Mouse (Mus musculus): ENCODE results near the gene Ube2j2. TPM values are rescaled to one million over a fixed set of nuclear protein-coding genes. Genes with fewer than 3 reads are reported as not detected.

Gene Ube2j2
- polyA plus RNA-seq, 1 experiment from 2014 or later = 158 TPM

- H3K4me3 ChIP-seq = no peak overlapping the region
- WGBS = 92% methylated on average over 11 of the region's 11 CpGs
- no peak for ATAC-seq (ENCODE audit: insufficient number of reproducible peaks, insufficient read depth, low FRiP score, low TSS enrichment)
Measured at GRCm38 (mm10) chr4:155964396-155964795, 20.8 kb downstream of the Ube2j2 start.

GRCm38 (mm10) chr4:155969043-155969653 is 25.5 kb downstream of the Ube2j2 start:
- Histone ChIP-seq H3K9me3 (no peaks in the 10 kb centered on the region), H3K9ac (no peak overlapping the region), H3K27me3 (no peaks in the 10 kb centered on the region), H3K36me3 (peaks cover 20% of the 10 kb centered on the region), H3K4me2 (replicated peaks) (no peak overlapping the region), H3K4me3 (no peak overlapping the region), H3K4me1 (no peaks in the 10 kb centered on the region), H3K27ac (no peak overlapping the region)
- 86% methylated on average over 13 of the region's 13 CpGs for WGBS
- no peak for ATAC-seq (ENCODE audit: insufficient number of reproducible peaks, insufficient read depth, low FRiP score, low TSS enrichment)

More at GRCm38 (mm10) chr4:155964396-155964795, 20.8 kb downstream of the Ube2j2 start:
- Histone ChIP-seq H3K9me3 (no peaks in the 10 kb centered on the region), H3K27me3 (no peaks in the 10 kb centered on the region), H3K4me1 (peaks cover 20% of the 10 kb centered on the region), H3K4me2 (replicated peaks) (no peak overlapping the region), H3K36me3 (peaks cover 20% of the 10 kb centered on the region), H3K9ac (no peak overlapping the region), H3K27ac (no peak overlapping the region)

- Histone ChIP-seq H3K4me2 (replicated peaks) (no peak overlapping the region), H3K9ac (no peak overlapping the region), H3K27me3 (no peaks in the 10 kb centered on the region), H3K4me1 (no peaks in the 10 kb centered on the region), H3K4me3 (no peak overlapping the region), H3K9me3 (no peaks in the 10 kb centered on the region), H3K36me3 (peaks cover 12% of the 10 kb centered on the region), H3K27ac (no peak overlapping the region)
- WGBS = 51% methylated on average over 5 of the region's 5 CpGs
- no peak for ATAC-seq (ENCODE audit: insufficient number of reproducible peaks, insufficient read depth, low FRiP score, low TSS enrichment)
Measured at GRCm38 (mm10) chr4:155970286-155970685, 26.7 kb downstream of the Ube2j2 start.

- no peak for ATAC-seq (ENCODE audit: insufficient number of reproducible peaks, insufficient read depth, low FRiP score, low TSS enrichment)
- no peak overlapping the region for H3K4me2 ChIP-seq (replicated peaks)
- H3K9me3 ChIP-seq = no peaks in the 10 kb centered on the region
- no peak overlapping the region for H3K4me3 ChIP-seq
- no peak overlapping the region for H3K9ac ChIP-seq
- no peak overlapping the region for H3K27ac ChIP-seq
- H3K27me3 ChIP-seq = no peaks in the 10 kb centered on the region
- no peaks in the 10 kb centered on the region for H3K4me1 ChIP-seq
- 43% methylated on average over 6 of the region's 6 CpGs for WGBS
- no peaks in the 10 kb centered on the region for H3K36me3 ChIP-seq
Measured at GRCm38 (mm10) chr4:155972651-155973050, 29.0 kb downstream of the Ube2j2 start.

- Histone ChIP-seq H3K9ac (no peak overlapping the region), H3K27ac (no peak overlapping the region), H3K36me3 (no peaks in the 10 kb centered on the region), H3K27me3 (no peaks in the 10 kb centered on the region), H3K9me3 (no peaks in the 10 kb centered on the region), H3K4me3 (no peak overlapping the region), H3K4me1 (no peaks in the 10 kb centered on the region), H3K4me2 (replicated peaks) (no peak overlapping the region)
- 83% methylated on average over 2 of the region's 2 CpGs for WGBS
- no peak for ATAC-seq (ENCODE audit: insufficient number of reproducible peaks, insufficient read depth, low FRiP score, low TSS enrichment)
Measured at GRCm38 (mm10) chr4:155973239-155973638, 29.6 kb downstream of the Ube2j2 start.

GRCm38 (mm10) chr4:155981436-155982082 is 37.9 kb downstream of the Ube2j2 start:
- Histone ChIP-seq H3K4me1 (no peaks in the 10 kb centered on the region), H3K36me3 (no peaks in the 10 kb centered on the region), H3K9ac (no peak overlapping the region), H3K4me2 (replicated peaks) (no peak overlapping the region), H3K9me3 (no peaks in the 10 kb centered on the region), H3K4me3 (no peak overlapping the region), H3K27ac (no peak overlapping the region), H3K27me3 (no peaks in the 10 kb centered on the region)
- ATAC-seq (ENCODE audit: insufficient number of reproducible peaks, insufficient read depth, low FRiP score, low TSS enrichment) = no peak
- WGBS = 73% methylated on average over 12 of the region's 12 CpGs

GRCm38 (mm10) chr4:155983788-155984187 is 40.2 kb downstream of the Ube2j2 start:
- 29% methylated on average over 2 of the region's 2 CpGs for WGBS
- Histone ChIP-seq H3K36me3 (no peaks in the 10 kb centered on the region), H3K4me3 (no peak overlapping the region), H3K4me1 (no peaks in the 10 kb centered on the region), H3K9me3 (no peaks in the 10 kb centered on the region), H3K9ac (no peak overlapping the region), H3K27ac (no peak overlapping the region), H3K4me2 (replicated peaks) (no peak overlapping the region), H3K27me3 (no peaks in the 10 kb centered on the region)
- ATAC-seq (ENCODE audit: insufficient number of reproducible peaks, insufficient read depth, low FRiP score, low TSS enrichment) = no peak

- H3K27ac ChIP-seq = peak overlapping the region; percentile 94; the same call in 1 of the 2 replicates
- H3K27me3 ChIP-seq = no peaks in the 10 kb centered on the region
- ATAC-seq (ENCODE audit: insufficient number of reproducible peaks, insufficient read depth, low FRiP score, low TSS enrichment) = 0 out of 2 replicates have a peak, but pooled peaks have one; percentile 1
- no peaks in the 10 kb centered on the region for H3K9me3 ChIP-seq
- H3K9ac ChIP-seq = peak overlapping the region; percentile 77
- peaks cover 10% of the 10 kb centered on the region for H3K36me3 ChIP-seq
- peak overlapping the region; percentile 95 for H3K4me2 ChIP-seq (replicated peaks)
- H3K4me3 ChIP-seq = peak overlapping the region; percentile 79
- WGBS = 89% methylated on average over 22 of the region's 22 CpGs
- peaks cover 25% of the 10 kb centered on the region for H3K4me1 ChIP-seq
Measured at GRCm38 (mm10) chr4:155991211-155991907, 47.7 kb downstream of the Ube2j2 start.

GRCm38 (mm10) chr4:155991908-155992230 is 48.2 kb downstream of the Ube2j2 start:
- Histone ChIP-seq H3K36me3 (peaks cover 15% of the 10 kb centered on the region), H3K4me3 (peak overlapping the region; percentile 79), H3K4me1 (peaks cover 25% of the 10 kb centered on the region), H3K27me3 (no peaks in the 10 kb centered on the region), H3K9me3 (no peaks in the 10 kb centered on the region), H3K9ac (peak overlapping the region; percentile 77), H3K4me2 (replicated peaks) (peak overlapping the region; percentile 95), H3K27ac (peak overlapping the region; percentile 94)
- 29% methylated on average over 37 of the region's 37 CpGs for WGBS
- no peak; the same call in 1 of the 2 replicates for ATAC-seq (ENCODE audit: insufficient number of reproducible peaks, insufficient read depth, low FRiP score, low TSS enrichment)

GRCm38 (mm10) chr4:155992241-155992905 is 48.7 kb downstream of the Ube2j2 start, which contains the start of the genes B3galt6 and Sdf4:
Gene B3galt6, minus strand, starts transcription at chr4:155992649.
Gene Sdf4, plus strand, starts transcription at chr4:155992872.
- peaks cover 25% of the 10 kb centered on the region for H3K4me1 ChIP-seq
- H3K27me3 ChIP-seq = no peaks in the 10 kb centered on the region
- peak within 1 kb of the TSS; percentile 79 for H3K4me3 ChIP-seq
- ATAC-seq (ENCODE audit: insufficient number of reproducible peaks, insufficient read depth, low FRiP score, low TSS enrichment) = peak; percentile 76
- under 1% methylated on average over 99 of the region's 99 CpGs for WGBS
- peak within 1 kb of the TSS; percentile 85 for H3K9ac ChIP-seq
- peak within 1 kb of the TSS; percentile 95 for H3K4me2 ChIP-seq (replicated peaks)
- peaks cover 20% of the 10 kb centered on the region for H3K36me3 ChIP-seq
- no peaks in the 10 kb centered on the region for H3K9me3 ChIP-seq
- peak within 1 kb of the TSS; percentile 94 for H3K27ac ChIP-seq

GRCm38 (mm10) chr4:155992906-155993547 is 49.4 kb downstream of the Ube2j2 start:
- peaks cover 26% of the 10 kb centered on the region for H3K36me3 ChIP-seq
- ATAC-seq (ENCODE audit: insufficient number of reproducible peaks, insufficient read depth, low FRiP score, low TSS enrichment) = peak; percentile 86
- H3K27me3 ChIP-seq = no peaks in the 10 kb centered on the region
- peak overlapping the region; percentile 79 for H3K4me3 ChIP-seq
- H3K27ac ChIP-seq = peak overlapping the region; percentile 84
- under 1% methylated on average over 70 of the region's 70 CpGs for WGBS
- peaks cover 25% of the 10 kb centered on the region for H3K4me1 ChIP-seq
- peak overlapping the region; percentile 55 for H3K4me2 ChIP-seq (replicated peaks)
- peak overlapping the region; percentile 85 for H3K9ac ChIP-seq
- H3K9me3 ChIP-seq = no peaks in the 10 kb centered on the region

Data from embryonic facial prominence, embryonic 12.5 days (tissue).